Mouse (Mus musculus) heart, embryonic 14.5 days (tissue): ENCODE measurements around the gene Rab3ip. TPM values are rescaled to one million over a fixed set of nuclear protein-coding genes. Genes with fewer than 3 reads are reported as not detected.

Source experiments
- ATAC-seq: fragments of 200-750 bp; cut with Nextera tagmentation; 2 replicates; pipeline ENCODE4 v1.8.0; 2017; ENCODE audit warnings: low read depth, moderate TSS enrichment; ENCODE audit not compliant: insufficient number of reproducible peaks, insufficient read depth, low FRiP score
- H3K27ac ChIP-seq, 2 experiments: fragments of 200-500 bp in 1 of 2; fragments of 300-500 bp in 1 of 2; sonication (generic) in 1 of 2; replicated peaks in 1 of 2; 2 replicates each; pipeline ENCODE4 v1.5.1; 2012 to 2014; ENCODE audit warnings: low read depth in 2 of 2, low read length in 2 of 2, control low read depth in 1 of 2, mild to moderate bottlenecking in 1 of 2, mixed read lengths in 1 of 2; ENCODE audit not compliant: control insufficient read depth in 1 of 2, insufficient read depth in 1 of 2
- H3K27me3 ChIP-seq: fragments of 300-500 bp; sonication (generic); 2 replicates; pipeline ENCODE4 v1.6.1; 2014; ENCODE audit warnings: mild to moderate bottlenecking, low read length, control low read depth; ENCODE audit not compliant: control insufficient read depth, insufficient read depth
- H3K36me3 ChIP-seq: fragments of 300-500 bp; sonication (generic); 2 replicates; pipeline ENCODE4 v1.6.1; 2014; ENCODE audit warnings: mild to moderate bottlenecking, control low read depth, low read length, mixed read lengths; ENCODE audit not compliant: control insufficient read depth, insufficient read depth
- H3K4me1 ChIP-seq, 2 experiments: fragments of 200-500 bp in 1 of 2; fragments of 300-500 bp in 1 of 2; sonication (generic) in 1 of 2; 2 replicates each; pipeline ENCODE4 v1.6.1; 2012 to 2014; ENCODE audit warnings: low read length in 2 of 2, control low read depth in 1 of 2, mixed read lengths in 1 of 2; ENCODE audit not compliant: control insufficient read depth in 2 of 2, insufficient read depth in 2 of 2
- H3K4me2 ChIP-seq: fragments of 300-500 bp; sonication (generic); 2 replicates; pipeline ENCODE4 v1.6.1; 2014; ENCODE audit warnings: mild to moderate bottlenecking, low read length
- H3K4me3 ChIP-seq, 2 experiments: fragments of 200-500 bp in 1 of 2; fragments of 300-500 bp in 1 of 2; sonication (generic) in 1 of 2; 2 replicates each; pipeline ENCODE4 v1.5.1; 2012 to 2014; ENCODE audit warnings: low read length in 2 of 2, mild to moderate bottlenecking in 2 of 2, control low read depth in 1 of 2, low read depth in 1 of 2, moderate library complexity in 1 of 2; ENCODE audit not compliant: control insufficient read depth in 1 of 2, insufficient read depth in 1 of 2
- H3K9ac ChIP-seq: fragments of 300-500 bp; sonication (generic); 2 replicates; pipeline ENCODE4 v1.6.1; 2014; ENCODE audit warnings: mild to moderate bottlenecking, low read length
- H3K9me3 ChIP-seq: fragments of 300-500 bp; sonication (generic); 2 replicates; pipeline ENCODE4 v1.6.1; 2016; ENCODE audit warnings: low read length, control low read depth; ENCODE audit not compliant: control insufficient read depth
- WGBS: fragments of 180-500 bp; shearing (Covaris S2); extraction: QIAGEN DNeasy Blood & Tissue Kit; methylation state at CpG from one replicate; pipeline ENCODE4 v1.1.7; 2014; 5-methylcytosine and 5-hydroxymethylcytosine counted together
- polyA plus RNA-seq: library from polyadenylated mRNA; unstranded; fragments of >200 nt; fragmentation: Nextera tagmentation; extraction: Ambion mirVana; gene quantifications from 2 replicates; pipeline ENCODE4 v1.2.1, GENCODE M21; 2014

Gene Rab3ip
- polyA plus RNA-seq, 1 experiment from 2014 or later, result 66.2 TPM

GRCm38 (mm10) chr10:116968741-116969140 is 18.2 kb upstream of the Rab3ip start:
- 84% methylated on average over 4 of the region's 4 CpGs for WGBS
- Histone ChIP-seq H3K27ac (no peak overlapping the region), H3K9ac (no peak overlapping the region), H3K4me2 (no peak overlapping the region), H3K9me3 (no peaks in the 10 kb centered on the region), H3K4me1 (peaks cover 6 to 10% of the 10 kb centered on the region in 2 experiments), H3K36me3 (no peaks in the 10 kb centered on the region), H3K27me3 (no peaks in the 10 kb centered on the region), H3K4me3 (no peak overlapping the region)
- no peak for ATAC-seq

- no peak overlapping the region for H3K9ac ChIP-seq
- WGBS, result 65% methylated on average over 6 of the region's 6 CpGs
- no peak overlapping the region for H3K4me2 ChIP-seq
- H3K9me3 ChIP-seq, result no peaks in the 10 kb centered on the region
- H3K36me3 ChIP-seq, result no peaks in the 10 kb centered on the region
- H3K27me3 ChIP-seq, result no peaks in the 10 kb centered on the region
- H3K4me3 ChIP-seq, result no peak overlapping the region
- no peak overlapping the region for H3K27ac ChIP-seq
- ATAC-seq, result no peak
- H3K4me1 ChIP-seq, result peaks cover 6 to 10% of the 10 kb centered on the region in 2 experiments
Measured at GRCm38 (mm10) chr10:116966065-116966464, 15.5 kb upstream of the Rab3ip start.

- no peak overlapping the region for H3K4me2 ChIP-seq
- H3K4me3 ChIP-seq, result no peak overlapping the region
- no peaks in the 10 kb centered on the region for H3K27me3 ChIP-seq
- H3K4me1 ChIP-seq, result peaks cover 6 to 10% of the 10 kb centered on the region in 2 experiments
- 27% methylated on average over 5 of the region's 5 CpGs for whole genome bisulfite sequencing
- no peak overlapping the region for H3K9ac ChIP-seq
- H3K9me3 ChIP-seq, result no peaks in the 10 kb centered on the region
- H3K27ac ChIP-seq, result no peak overlapping the region
- no peak for ATAC-seq
- no peaks in the 10 kb centered on the region for H3K36me3 ChIP-seq
Measured at GRCm38 (mm10) chr10:116965297-116965696, 14.7 kb upstream of the Rab3ip start.

- Histone ChIP-seq H3K9me3 (no peaks in the 10 kb centered on the region), H3K4me3 (no peak overlapping the region), H3K4me2 (no peak overlapping the region), H3K4me1 (peaks cover 6 to 10% of the 10 kb centered on the region in 2 experiments), H3K27ac (no peak overlapping the region), H3K36me3 (no peaks in the 10 kb centered on the region), H3K27me3 (no peaks in the 10 kb centered on the region), H3K9ac (no peak overlapping the region)
- ATAC-seq, result no peak
- 55% methylated on average over 4 of the region's 4 CpGs for WGBS
Measured at GRCm38 (mm10) chr10:116964571-116964970, 14.0 kb upstream of the Rab3ip start.

- H3K4me3 ChIP-seq, result no peak overlapping the region
- no peaks in the 10 kb centered on the region for H3K36me3 ChIP-seq
- no peaks in the 10 kb centered on the region for H3K27me3 ChIP-seq
- 75% methylated on average over 11 of the region's 11 CpGs for WGBS
- H3K27ac ChIP-seq, result no peak overlapping the region
- no peak overlapping the region for H3K9ac ChIP-seq
- H3K9me3 ChIP-seq, result no peaks in the 10 kb centered on the region
- H3K4me2 ChIP-seq, result no peak overlapping the region
- no peak for ATAC-seq
- peaks cover 6 to 10% of the 10 kb centered on the region in 2 experiments for H3K4me1 ChIP-seq
Measured at GRCm38 (mm10) chr10:116964084-116964483, 13.5 kb upstream of the Rab3ip start.

GRCm38 (mm10) chr10:116962803-116963202 is 12.2 kb upstream of the Rab3ip start:
- Histone ChIP-seq H3K27me3 (no peaks in the 10 kb centered on the region), H3K4me1 (peaks cover 6 to 10% of the 10 kb centered on the region in 2 experiments), H3K27ac (no peak overlapping the region), H3K9ac (no peak overlapping the region), H3K4me2 (no peak overlapping the region), H3K9me3 (no peaks in the 10 kb centered on the region), H3K4me3 (no peak overlapping the region), H3K36me3 (no peaks in the 10 kb centered on the region)
- ATAC-seq, result no peak
- WGBS, result 50% methylated on average over 17 of the region's 17 CpGs

GRCm38 (mm10) chr10:116962152-116962551 is 11.6 kb upstream of the Rab3ip start:
- 76% methylated on average over 14 of the region's 14 CpGs for WGBS
- no peak overlapping the region for H3K4me2 ChIP-seq
- H3K9me3 ChIP-seq, result no peaks in the 10 kb centered on the region
- H3K4me1 ChIP-seq, result peaks cover 6 to 10% of the 10 kb centered on the region in 2 experiments
- H3K27me3 ChIP-seq, result no peaks in the 10 kb centered on the region
- no peaks in the 10 kb centered on the region for H3K36me3 ChIP-seq
- H3K9ac ChIP-seq, result no peak overlapping the region
- H3K27ac ChIP-seq, result no peak overlapping the region
- H3K4me3 ChIP-seq, result no peak overlapping the region
- ATAC-seq, result no peak

- 41% methylated on average over 5 of the region's 5 CpGs for WGBS
Measured at GRCm38 (mm10) chr10:116957867-116958551, 7.4 kb upstream of the Rab3ip start.

More at GRCm38 (mm10) chr10:116957867-116958551, 7.4 kb upstream of the Rab3ip start:
- no peak for ATAC-seq
- Histone ChIP-seq H3K27ac (no peak overlapping the region), H3K9ac (no peak overlapping the region), H3K4me1 (no peaks in the 10 kb centered on the region), H3K27me3 (no peaks in the 10 kb centered on the region), H3K4me3 (no peak overlapping the region), H3K36me3 (no peaks in the 10 kb centered on the region), H3K9me3 (0 out of 2 replicates have a peak, but pooled peaks cover 2% of the 10 kb centered on the region), H3K4me2 (no peak overlapping the region)
